Mouse (Mus musculus): ENCODE measurements around the gene Tsc22d4.

Tsc22d4 gene

GRCm38 (mm10) chr5:137764609-137765340 lies 19.2 kb downstream of the Tsc22d4 start:
- peak; percentile 68 for DNase-seq (ENCODE audit: low read depth, low spot score)

- DNase-seq (ENCODE audit: low read depth, low spot score), result peak; percentile 65
Observed at GRCm38 (mm10) chr5:137766270-137766669, 20.7 kb downstream of the Tsc22d4 start.

- DNase-seq (ENCODE audit: low read depth, low spot score), result no peak
Observed at GRCm38 (mm10) chr5:137768475-137768874, 22.9 kb downstream of the Tsc22d4 start.

GRCm38 (mm10) chr5:137770709-137771108 lies 25.2 kb downstream of the Tsc22d4 start:
- peak; percentile 83 for DNase-seq (ENCODE audit: low read depth, low spot score)

- no peak for DNase-seq (ENCODE audit: low read depth, low spot score)
Observed at GRCm38 (mm10) chr5:137772755-137773154, 27.2 kb downstream of the Tsc22d4 start.

GRCm38 (mm10) chr5:137775587-137776290 lies 30.2 kb downstream of the Tsc22d4 start:
- no peak for DNase-seq (ENCODE audit: low read depth, low spot score)

- DNase-seq (ENCODE audit: low read depth, low spot score), result peak; percentile 76
Observed at GRCm38 (mm10) chr5:137776408-137776918, 30.9 kb downstream of the Tsc22d4 start.

GRCm38 (mm10) chr5:137777267-137777845 lies 31.8 kb downstream of the Tsc22d4 start:
- no peak for DNase-seq (ENCODE audit: low read depth, low spot score)

GRCm38 (mm10) chr5:137778635-137779034 lies 33.1 kb downstream of the Tsc22d4 start, which contains the start of gene Ppp1r35:
Gene Ppp1r35, plus strand, starts transcription at chr5:137778849.
- peak; percentile 97 for DNase-seq (ENCODE audit: low read depth, low spot score)

GRCm38 (mm10) chr5:137779053-137779933 lies 33.8 kb downstream of the Tsc22d4 start:
- DNase-seq (ENCODE audit: low read depth, low spot score), result peak; percentile 67

GRCm38 (mm10) chr5:137781661-137782060 lies 36.1 kb downstream of the Tsc22d4 start:
- DNase-seq (ENCODE audit: low read depth, low spot score), result no peak

GRCm38 (mm10) chr5:137782776-137783522 lies 37.4 kb downstream of the Tsc22d4 start:
- DNase-seq (ENCODE audit: low read depth, low spot score), result no peak

- DNase-seq (ENCODE audit: low read depth, low spot score), result no peak
Observed at GRCm38 (mm10) chr5:137783901-137784540, 38.5 kb downstream of the Tsc22d4 start.

GRCm38 (mm10) chr5:137784546-137784945 lies 39.0 kb downstream of the Tsc22d4 start:
- no peak for DNase-seq (ENCODE audit: low read depth, low spot score)

GRCm38 (mm10) chr5:137785164-137786031 lies 39.9 kb downstream of the Tsc22d4 start:
- DNase-seq (ENCODE audit: low read depth, low spot score), result peak; percentile 52

GRCm38 (mm10) chr5:137786109-137786942 lies 40.8 kb downstream of the Tsc22d4 start:
- peak; percentile 100 for DNase-seq (ENCODE audit: low read depth, low spot score)

GRCm38 (mm10) chr5:137787151-137787928 lies 41.8 kb downstream of the Tsc22d4 start, which contains the start of the genes Mepce and Zcwpw1:
Gene Mepce, minus strand, starts transcription at chr5:137787655.
Gene Zcwpw1, plus strand, starts transcription at chr5:137787798.
- DNase-seq (ENCODE audit: low read depth, low spot score), result peak; percentile 97
